Mouse (Mus musculus) neural tube, embryonic 12.5 days (tissue): ENCODE data around the gene Tctex1d2. TPM values are rescaled to one million over a fixed set of nuclear protein-coding genes. Genes with fewer than 3 reads are reported as not detected.

Source experiments
- ATAC-seq: fragments of 200-750 bp; cut with Nextera tagmentation; 2 replicates; pipeline ENCODE4 v1.8.0; 2017; ENCODE audit warnings: low read depth, mild to moderate bottlenecking, moderate TSS enrichment, moderate library complexity; ENCODE audit not compliant: low FRiP score
- H3K27ac ChIP-seq: fragments of 300-500 bp; sonication (generic); 2 replicates; pipeline ENCODE4 v1.5.1; 2016
- H3K27me3 ChIP-seq: fragments of 300-500 bp; sonication (generic); replicated peaks from 2 replicates; pipeline ENCODE4 v1.6.1; 2016; ENCODE audit warnings: mild to moderate bottlenecking
- H3K36me3 ChIP-seq: fragments of 300-500 bp; sonication (generic); 2 replicates; pipeline ENCODE4 v1.6.1; 2016; ENCODE audit warnings: mild to moderate bottlenecking
- H3K4me1 ChIP-seq: fragments of 300-500 bp; sonication (generic); 2 replicates; pipeline ENCODE4 v1.6.1; 2016
- H3K4me2 ChIP-seq: fragments of 300-500 bp; sonication (generic); replicated peaks from 2 replicates; pipeline ENCODE4 v1.6.1; 2016; ENCODE audit warnings: mild to moderate bottlenecking
- H3K4me3 ChIP-seq: fragments of 300-500 bp; sonication (generic); 2 replicates; pipeline ENCODE4 v1.5.1; 2016
- H3K9ac ChIP-seq: fragments of 300-500 bp; sonication (generic); 2 replicates; pipeline ENCODE4 v1.6.1; 2016; ENCODE audit warnings: mild to moderate bottlenecking
- H3K9me3 ChIP-seq: fragments of 300-500 bp; sonication (generic); 2 replicates; pipeline ENCODE4 v1.6.1; 2016; ENCODE audit warnings: mild to moderate bottlenecking
- WGBS: fragments of 180-500 bp; shearing (Covaris S2); methylation state at CpG from one replicate; pipeline ENCODE4 v1.1.7; 2016; 5-methylcytosine and 5-hydroxymethylcytosine counted together
- polyA plus RNA-seq: library from polyadenylated mRNA; unstranded; fragments of >200 nt; fragmentation: Nextera tagmentation; extraction: Ambion mirVana; gene quantifications from 2 replicates; pipeline ENCODE4 v1.2.1, GENCODE M21; 2016

Gene Tctex1d2
- polyA plus RNA-seq, 1 experiment from 2014 or later: 29.9 TPM

DNA sequence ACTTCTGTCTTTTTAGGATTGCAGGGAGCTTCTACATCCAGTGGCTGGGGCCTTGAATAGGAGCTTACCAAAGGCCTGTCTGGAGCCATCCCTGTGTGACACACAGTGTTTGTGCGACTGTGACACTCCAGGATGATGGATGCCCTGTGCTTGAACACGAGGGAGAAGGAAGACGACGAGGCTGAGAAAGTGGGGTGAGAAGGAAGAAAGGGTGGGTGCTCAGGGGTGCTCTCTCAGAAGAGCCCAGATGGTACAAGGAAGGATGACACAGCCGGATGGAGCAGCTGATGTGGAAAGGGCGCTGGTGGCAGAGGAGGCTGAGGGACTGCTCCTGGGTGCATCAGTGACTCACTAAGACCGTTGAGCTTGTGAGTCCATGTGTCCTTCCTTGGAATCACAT is 19.2 kb upstream of the Tctex1d2 start, which contains the start of gene Tm4sf19:
TSS of gene Tm4sf19 (plus strand) at position 240 of the 400 bp plus-strand sequence.
- no peak within 1 kb of the TSS for H3K9ac ChIP-seq
- no peak within 1 kb of the TSS for H3K4me2 ChIP-seq
- no peaks in the 10 kb centered on the region for H3K36me3 ChIP-seq
- H3K9me3 ChIP-seq: no peaks in the 10 kb centered on the region
- H3K4me1 ChIP-seq: no peaks in the 10 kb centered on the region
- H3K4me3 ChIP-seq: no peak within 1 kb of the TSS
- no peaks in the 10 kb centered on the region for H3K27me3 ChIP-seq
- 81% methylated on average over 7 of the region's 7 CpGs for WGBS
- ATAC-seq: no peak
- H3K27ac ChIP-seq: no peak within 1 kb of the TSS

DNA sequence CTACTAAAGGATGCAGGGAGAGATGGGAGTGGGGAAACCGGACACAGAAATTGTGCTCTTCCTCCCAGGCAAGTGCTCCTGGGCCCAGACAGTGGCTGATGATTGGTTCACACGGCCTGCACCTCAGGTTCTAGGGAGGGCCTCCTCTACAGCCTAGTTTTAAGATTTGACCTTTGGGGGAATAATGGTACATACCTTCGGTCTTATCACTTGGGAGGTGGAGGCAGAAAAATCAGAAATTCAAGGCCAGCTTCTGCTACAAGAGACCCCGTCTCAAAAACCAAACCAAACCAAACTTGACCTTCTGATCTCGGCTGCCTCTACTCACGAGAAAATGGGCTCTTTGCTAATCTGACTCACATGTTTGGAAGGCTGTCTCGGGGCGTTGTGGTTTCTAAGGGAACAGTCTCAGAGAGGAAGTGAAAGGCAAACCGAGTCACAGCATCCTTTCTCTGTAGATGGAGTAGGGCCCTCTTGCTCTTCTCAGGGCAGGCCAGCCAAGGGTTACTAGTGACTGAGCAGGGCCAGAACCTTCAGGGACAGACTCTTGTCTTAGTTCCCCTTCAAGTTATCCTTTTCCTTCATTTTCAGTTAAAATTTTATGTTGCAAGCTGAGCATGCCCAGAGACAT is 18.1 kb upstream of the Tctex1d2 start:
- H3K36me3 ChIP-seq: no peaks in the 10 kb centered on the region
- H3K27me3 ChIP-seq: no peaks in the 10 kb centered on the region
- no peak overlapping the region for H3K4me3 ChIP-seq
- H3K9ac ChIP-seq: no peak overlapping the region
- no peaks in the 10 kb centered on the region for H3K9me3 ChIP-seq
- no peak overlapping the region for H3K4me2 ChIP-seq
- ATAC-seq: no peak
- 79% methylated on average over 9 of the region's 9 CpGs for WGBS
- H3K4me1 ChIP-seq: no peaks in the 10 kb centered on the region
- H3K27ac ChIP-seq: no peak overlapping the region

DNA sequence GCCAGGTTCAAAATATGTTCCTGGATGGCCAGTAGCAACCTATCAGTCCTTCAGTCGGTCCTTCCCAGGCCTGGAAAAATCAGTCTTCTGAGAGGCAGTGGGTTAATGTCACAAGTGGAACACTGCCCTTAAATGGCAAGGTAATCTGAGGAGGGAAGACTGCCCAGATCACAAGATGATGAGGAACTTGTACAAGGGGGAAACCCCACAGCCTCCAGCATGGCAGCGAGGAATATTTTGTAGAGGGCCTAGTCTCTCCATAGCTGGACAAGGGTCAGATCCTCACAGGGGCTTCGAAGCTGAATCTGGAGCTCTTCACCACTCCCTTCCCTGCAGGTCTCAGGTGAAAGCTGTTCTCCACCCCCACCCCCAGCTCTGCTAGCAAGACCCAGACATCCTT is 16.7 kb upstream of the Tctex1d2 start:
- Histone ChIP-seq H3K36me3 (no peaks in the 10 kb centered on the region), H3K4me1 (no peaks in the 10 kb centered on the region), H3K4me2 (no peak overlapping the region), H3K4me3 (no peak overlapping the region), H3K27me3 (no peaks in the 10 kb centered on the region), H3K9me3 (no peaks in the 10 kb centered on the region), H3K9ac (no peak overlapping the region), H3K27ac (no peak overlapping the region)
- no peak for ATAC-seq
- WGBS: 94% methylated on average over 3 of the region's 3 CpGs

DNA sequence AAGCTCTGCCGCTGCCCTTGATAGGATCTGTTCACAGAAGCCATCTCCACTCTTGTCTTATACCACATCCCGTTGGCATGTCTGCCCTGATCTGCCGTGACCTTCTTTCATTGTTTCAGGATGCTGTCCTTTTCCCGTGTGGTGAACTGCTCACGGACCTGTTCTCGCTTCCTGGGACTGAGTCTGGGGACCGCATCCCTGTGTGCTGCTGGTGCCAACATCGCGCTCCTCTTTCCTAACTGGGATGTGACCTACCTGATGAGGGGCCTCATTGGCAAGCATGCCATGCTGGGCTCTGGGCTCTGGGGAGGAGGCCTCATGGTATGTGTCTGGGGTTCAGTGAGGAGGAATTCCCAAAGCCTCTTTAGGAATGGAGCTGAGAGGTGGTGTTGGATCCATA is 13.8 kb upstream of the Tctex1d2 start:
- no peak for ATAC-seq
- WGBS: 84% methylated on average over 9 of the region's 9 CpGs
- H3K4me2 ChIP-seq: no peak overlapping the region
- H3K36me3 ChIP-seq: no peaks in the 10 kb centered on the region
- H3K9ac ChIP-seq: no peak overlapping the region
- H3K27me3 ChIP-seq: no peaks in the 10 kb centered on the region
- H3K4me3 ChIP-seq: no peak overlapping the region
- H3K9me3 ChIP-seq: no peaks in the 10 kb centered on the region
- no peak overlapping the region for H3K27ac ChIP-seq
- no peaks in the 10 kb centered on the region for H3K4me1 ChIP-seq

DNA sequence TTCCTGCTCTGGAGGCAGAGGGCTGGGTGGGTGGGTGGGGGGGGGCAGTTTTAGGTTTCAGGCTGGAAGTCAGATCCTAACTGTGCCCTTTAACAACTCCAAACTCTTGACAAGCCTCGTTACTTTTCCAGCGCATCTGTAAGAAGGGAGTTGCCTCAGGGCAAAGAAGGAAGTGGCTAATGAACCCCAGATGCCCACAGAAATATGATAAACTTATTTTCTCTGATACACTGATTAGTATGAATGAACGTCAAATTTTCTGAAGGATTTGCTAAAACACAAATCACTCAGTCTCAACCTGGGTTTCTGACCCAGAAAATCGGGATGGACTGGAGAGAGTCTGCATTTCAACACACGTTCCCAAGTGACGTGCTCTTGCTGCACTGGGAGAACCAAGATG is 12.8 kb upstream of the Tctex1d2 start:
- H3K27ac ChIP-seq: no peak overlapping the region
- no peak overlapping the region for H3K9ac ChIP-seq
- no peak overlapping the region for H3K4me3 ChIP-seq
- H3K4me1 ChIP-seq: no peaks in the 10 kb centered on the region
- 82% methylated on average over 6 of the region's 6 CpGs for WGBS
- H3K27me3 ChIP-seq: no peaks in the 10 kb centered on the region
- H3K4me2 ChIP-seq: no peak overlapping the region
- H3K9me3 ChIP-seq: no peaks in the 10 kb centered on the region
- H3K36me3 ChIP-seq: no peaks in the 10 kb centered on the region
- ATAC-seq: no peak

DNA sequence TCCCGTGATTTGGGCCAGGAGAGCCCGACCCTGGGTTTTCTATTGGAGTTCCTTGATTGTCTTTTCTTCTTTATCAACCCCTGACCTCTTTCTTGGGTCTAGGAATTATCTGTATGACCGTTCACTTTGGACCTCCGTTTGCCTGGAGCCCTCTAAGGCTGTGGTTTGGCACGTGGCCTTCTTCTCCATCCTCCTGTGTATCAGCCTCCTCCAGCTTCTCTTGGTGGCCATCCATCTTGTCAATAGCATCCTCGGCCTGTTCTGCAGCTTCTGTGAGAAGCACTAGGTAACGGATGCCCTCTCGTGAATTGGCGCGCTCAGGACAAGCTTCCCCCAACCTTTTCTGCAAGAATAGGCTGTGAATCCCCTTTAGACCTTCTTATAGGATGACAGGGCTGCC is 11.8 kb upstream of the Tctex1d2 start:
- 82% methylated on average over 10 of the region's 10 CpGs for WGBS
- no peaks in the 10 kb centered on the region for H3K27me3 ChIP-seq

DNA sequence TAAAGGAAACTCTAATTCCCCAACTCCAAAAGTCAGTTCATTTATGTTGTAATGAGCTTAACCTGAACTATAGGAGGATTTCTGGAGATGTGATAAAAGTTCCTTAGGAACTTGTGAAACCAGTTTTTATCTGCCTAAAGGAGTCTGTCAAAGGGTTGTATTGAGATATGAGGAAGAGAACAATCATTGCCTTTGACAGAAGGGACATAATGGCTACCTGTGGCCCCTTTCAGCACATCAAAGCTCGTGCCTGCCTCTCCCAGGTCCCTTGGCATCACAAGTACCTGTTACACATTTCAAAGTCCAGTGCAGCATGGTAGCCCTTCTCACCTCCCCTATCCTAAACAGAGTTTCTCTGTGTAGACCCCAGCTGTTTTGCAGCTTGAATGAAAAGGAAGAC is 2.0 kb upstream of the Tctex1d2 start:
- 0 out of 2 replicates have a peak, but pooled peaks cover 6% of the 10 kb centered on the region for H3K4me1 ChIP-seq
- 50% methylated on average over 1 of the region's 1 CpGs for WGBS
- H3K27me3 ChIP-seq: no peaks in the 10 kb centered on the region
- H3K36me3 ChIP-seq: no peaks in the 10 kb centered on the region
- H3K27ac ChIP-seq: no peak overlapping the region
- no peak overlapping the region for H3K9ac ChIP-seq
- no peaks in the 10 kb centered on the region for H3K9me3 ChIP-seq
- ATAC-seq: no peak
- no peak overlapping the region for H3K4me2 ChIP-seq
- H3K4me3 ChIP-seq: no peak overlapping the region

More for the DNA sequence above, 11.8 kb upstream of the Tctex1d2 start:
- no peak overlapping the region for H3K4me2 ChIP-seq
- H3K36me3 ChIP-seq: no peaks in the 10 kb centered on the region
- no peak for ATAC-seq
- no peaks in the 10 kb centered on the region for H3K9me3 ChIP-seq
- no peak overlapping the region for H3K27ac ChIP-seq
- H3K4me1 ChIP-seq: no peaks in the 10 kb centered on the region
- no peak overlapping the region for H3K9ac ChIP-seq
- H3K4me3 ChIP-seq: no peak overlapping the region

DNA sequence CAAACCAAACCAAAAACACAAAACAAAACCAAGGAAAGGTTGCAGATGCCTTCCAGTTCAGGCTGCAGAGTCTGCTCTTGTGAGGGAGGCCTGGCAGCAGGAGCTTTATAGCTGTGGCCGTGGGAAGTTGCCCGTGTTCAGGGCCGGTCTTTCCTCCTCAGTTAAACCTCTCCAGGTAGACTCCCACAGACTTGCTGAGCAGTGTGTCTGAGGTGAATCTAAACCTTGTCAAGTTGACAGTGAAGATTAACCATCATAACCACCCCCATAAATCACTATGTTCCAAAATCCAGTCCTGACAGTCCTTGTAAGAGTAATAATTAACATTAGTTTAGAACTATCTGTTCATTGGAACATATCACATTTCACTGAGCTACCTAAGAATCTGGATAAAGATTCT is 8.0 kb downstream of the Tctex1d2 start:
- no peak overlapping the region for H3K27ac ChIP-seq
- no peaks in the 10 kb centered on the region for H3K36me3 ChIP-seq
- no peak for ATAC-seq
- no peak overlapping the region for H3K4me2 ChIP-seq
- H3K9ac ChIP-seq: no peak overlapping the region
- peaks cover 12% of the 10 kb centered on the region; the same call in 1 of the 2 replicates for H3K4me1 ChIP-seq
- 87% methylated on average over 3 of the region's 3 CpGs for WGBS
- H3K4me3 ChIP-seq: no peak overlapping the region
- no peaks in the 10 kb centered on the region for H3K9me3 ChIP-seq
- no peaks in the 10 kb centered on the region for H3K27me3 ChIP-seq

DNA sequence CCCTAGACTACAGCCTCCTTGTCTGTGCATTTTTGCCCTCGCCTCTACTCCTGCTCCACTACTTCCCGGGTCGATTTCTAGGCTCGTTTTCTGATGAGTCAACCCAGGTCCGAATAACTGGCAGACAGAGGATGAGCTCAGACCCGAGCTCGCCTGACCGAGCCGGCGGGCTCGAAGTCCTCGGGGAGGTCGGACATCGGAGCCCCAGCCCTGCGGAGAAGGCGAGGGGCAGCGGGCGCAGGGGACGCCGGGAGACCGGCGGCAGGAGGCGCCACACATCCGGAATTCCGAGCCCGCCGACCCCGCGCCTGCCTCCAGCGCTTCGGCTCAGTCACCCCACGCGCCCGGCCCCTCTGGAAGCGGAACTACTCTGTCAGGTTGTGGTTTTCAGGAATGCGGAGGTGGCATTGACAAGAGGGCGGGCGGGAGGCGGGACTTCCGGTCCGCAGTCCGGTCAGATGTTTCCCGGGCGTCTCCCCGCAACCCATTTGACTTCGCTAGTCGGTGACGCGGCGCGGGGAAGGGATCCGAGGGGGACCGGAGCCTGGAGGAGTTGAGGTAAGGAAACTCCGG is 11.1 kb downstream of the Tctex1d2 start, which contains the start of gene Pcyt1a:
TSS of gene Pcyt1a (plus strand) at position 448 of the 573 bp plus-strand sequence.
- Histone ChIP-seq H3K4me1 (peaks cover 12% of the 10 kb centered on the region; the same call in 1 of the 2 replicates), H3K9me3 (no peaks in the 10 kb centered on the region), H3K27me3 (no peaks in the 10 kb centered on the region), H3K27ac (peak within 1 kb of the TSS; percentile 82), H3K36me3 (no peaks in the 10 kb centered on the region), H3K4me3 (peak within 1 kb of the TSS; percentile 80), H3K9ac (peak within 1 kb of the TSS; percentile 76), H3K4me2 (peak within 1 kb of the TSS; percentile 85)
- WGBS: under 1% methylated on average over 54 of the region's 54 CpGs
- peak; percentile 97 for ATAC-seq

DNA sequence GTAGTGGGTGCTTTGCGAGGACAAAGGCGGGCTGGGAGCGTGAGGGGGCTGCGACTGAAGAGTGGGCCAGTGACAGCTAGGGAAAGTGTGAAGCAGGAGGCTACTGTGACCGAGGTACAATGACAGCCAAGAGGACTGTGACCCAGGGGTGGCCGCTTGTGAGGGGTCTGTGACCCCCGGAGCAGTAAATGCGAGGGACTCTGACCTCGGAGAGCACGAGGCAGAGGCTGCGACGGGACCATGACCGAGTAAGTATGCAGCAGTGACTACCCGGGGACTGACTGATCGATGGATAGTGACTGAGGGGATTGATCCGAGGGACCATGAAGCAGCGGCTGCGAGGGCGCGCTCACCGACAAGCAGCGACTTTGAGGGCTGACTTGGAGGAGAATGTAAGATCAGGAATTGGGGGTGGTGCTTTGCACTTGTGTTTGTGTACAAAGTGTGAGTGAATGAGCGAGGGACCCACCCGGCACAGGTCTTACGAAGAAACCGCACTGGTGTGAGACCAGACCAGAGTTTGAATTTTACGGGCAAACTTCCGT is 11.6 kb downstream of the Tctex1d2 start:
- peak overlapping the region; percentile 57; the same call in 1 of the 2 replicates for H3K27ac ChIP-seq
- H3K27me3 ChIP-seq: no peaks in the 10 kb centered on the region
- peak; percentile 84 for ATAC-seq
- peak overlapping the region; percentile 80 for H3K4me3 ChIP-seq
- H3K9ac ChIP-seq: peak overlapping the region; percentile 76
- no peaks in the 10 kb centered on the region for H3K9me3 ChIP-seq
- H3K4me1 ChIP-seq: peaks cover 12% of the 10 kb centered on the region; the same call in 1 of the 2 replicates
- no peaks in the 10 kb centered on the region for H3K36me3 ChIP-seq
- peak overlapping the region; percentile 85 for H3K4me2 ChIP-seq
- WGBS: 3% methylated on average over 28 of the region's 28 CpGs

DNA sequence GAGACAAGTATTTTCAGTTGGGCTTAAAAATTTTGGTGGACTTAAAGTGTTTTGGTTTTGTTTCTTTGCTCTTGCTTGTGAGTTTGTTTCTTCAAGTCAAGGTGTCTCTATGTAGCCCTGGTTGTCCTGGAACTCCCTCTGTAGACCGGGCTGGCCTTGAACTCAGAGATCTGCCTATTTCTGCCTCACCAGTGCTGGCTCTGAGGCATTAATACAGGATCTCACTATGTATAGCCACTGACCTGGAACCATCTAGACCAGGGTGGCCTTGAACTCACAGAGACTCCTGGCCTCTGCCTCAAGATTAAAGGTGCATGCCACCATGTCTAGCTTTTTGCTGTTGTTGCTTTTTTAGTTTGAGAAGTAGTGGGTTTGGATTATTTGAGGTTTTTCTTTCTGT is 12.4 kb downstream of the Tctex1d2 start:
- WGBS: 83% methylated on average over 1 of the region's 1 CpGs
- no peak overlapping the region for H3K9ac ChIP-seq

GRCm38 (mm10) chr16:32433138-32433537 is 13.6 kb downstream of the Tctex1d2 start:
- ATAC-seq: no peak
- Histone ChIP-seq H3K9me3 (no peaks in the 10 kb centered on the region), H3K36me3 (no peaks in the 10 kb centered on the region), H3K4me2 (no peak overlapping the region), H3K9ac (no peak overlapping the region), H3K4me1 (peaks cover 12% of the 10 kb centered on the region; the same call in 1 of the 2 replicates), H3K27ac (no peak overlapping the region), H3K27me3 (no peaks in the 10 kb centered on the region), H3K4me3 (no peak overlapping the region)
- 87% methylated on average over 2 of the region's 2 CpGs for WGBS

More for the DNA sequence above, 12.4 kb downstream of the Tctex1d2 start:
- Histone ChIP-seq H3K27ac (no peak overlapping the region), H3K4me1 (peaks cover 12% of the 10 kb centered on the region; the same call in 1 of the 2 replicates), H3K4me2 (peak overlapping the region; percentile 85), H3K27me3 (no peaks in the 10 kb centered on the region), H3K4me3 (no peak overlapping the region), H3K36me3 (no peaks in the 10 kb centered on the region), H3K9me3 (no peaks in the 10 kb centered on the region)
- ATAC-seq: no peak
